Mouse (Mus musculus): ENCODE data around the gene Btf3l4. TPM values are rescaled to one million over a fixed set of nuclear protein-coding genes. Genes with fewer than 3 reads are reported as not detected.

Gene Btf3l4
- total RNA-seq, 4 experiments from 2014 or later: 71.7 to 87.3 (median 80.1) TPM

GRCm38 (mm10) chr4:108825677-108826076 lies 7.7 kb downstream of the Btf3l4 start:
- DNase-seq (ENCODE audit: low spot score): no peak

- no peak for DNase-seq (ENCODE audit: low spot score)
These were observed 21.9 kb downstream of the Btf3l4 start for GRCm38 (mm10) chr4:108811550-108811949.

- DNase-seq (ENCODE audit: low spot score): no peak
These were observed 22.3 kb downstream of the Btf3l4 start for GRCm38 (mm10) chr4:108811142-108811541.

GRCm38 (mm10) chr4:108803535-108803934 lies 29.9 kb downstream of the Btf3l4 start:
- DNase-seq (ENCODE audit: low spot score): no peak

- peak; percentile 69 for DNase-seq (ENCODE audit: low spot score)
These were observed 35.2 kb downstream of the Btf3l4 start for GRCm38 (mm10) chr4:108798083-108798830.

- no peak for DNase-seq (ENCODE audit: low spot score)
These were observed 36.7 kb downstream of the Btf3l4 start for GRCm38 (mm10) chr4:108796701-108797100.

- DNase-seq (ENCODE audit: low spot score): no peak
These were observed 39.5 kb downstream of the Btf3l4 start for GRCm38 (mm10) chr4:108793941-108794340.

GRCm38 (mm10) chr4:108790507-108790906 lies 42.9 kb downstream of the Btf3l4 start:
- no peak for DNase-seq (ENCODE audit: low spot score)

GRCm38 (mm10) chr4:108789258-108789936 lies 44.0 kb downstream of the Btf3l4 start:
- DNase-seq (ENCODE audit: low spot score): no peak

- no peak for DNase-seq (ENCODE audit: low spot score)
These were observed 50.9 kb downstream of the Btf3l4 start for GRCm38 (mm10) chr4:108782421-108783085.

- DNase-seq (ENCODE audit: low spot score): no peak
These were observed 51.8 kb downstream of the Btf3l4 start for GRCm38 (mm10) chr4:108781596-108781995.

- peak; percentile 23 for DNase-seq (ENCODE audit: low spot score)
These were observed 52.6 kb downstream of the Btf3l4 start for GRCm38 (mm10) chr4:108780864-108781205.

- peak; percentile 51 for DNase-seq (ENCODE audit: low spot score)
These were observed 53.2 kb downstream of the Btf3l4 start, which contains the start of gene Zfyve9 for GRCm38 (mm10) chr4:108780057-108780863. Zfyve9 (minus strand) TSS chr4:108780798.

GRCm38 (mm10) chr4:108779763-108780056 lies 53.7 kb downstream of the Btf3l4 start:
- DNase-seq (ENCODE audit: low spot score): no peak

- no peak for DNase-seq (ENCODE audit: low spot score)
These were observed 64.9 kb downstream of the Btf3l4 start for GRCm38 (mm10) chr4:108768527-108768926.

Other genes starting within 250 kb of the Btf3l4 start
- 10 to 100 TPM; 15.4 to 15.8 (median 15.8) TPM for gene Cc2d1b, start 213.7 kb downstream of the Btf3l4 start, total RNA-seq (2022)
- under 1 TPM; 0.20 to 0.56 (median 0.42) TPM for gene 3110021N24Rik, start 114.0 kb downstream of the Btf3l4 start, total RNA-seq (2022)
- gene Zfyve9, start 52.8 kb downstream of the Btf3l4 start, total RNA-seq (2022): 10 to 100 TPM; 26.8 to 30.7 (median 29.0) TPM
- gene Txndc12, start 987 bp upstream of the Btf3l4 start, total RNA-seq (2022): 10 to 100 TPM; 26.2 to 31.4 (median 27.8) TPM
- gene Kti12, start 14.2 kb upstream of the Btf3l4 start, total RNA-seq (2022): 10 to 100 TPM; 21.3 to 27.8 (median 22.5) TPM
- under 1 TPM in 1 of 4 experiments, not detected in 3; 0.25 TPM for gene A730015C16Rik, start 15.0 kb upstream of the Btf3l4 start, total RNA-seq (2022)
- 1 to 10 TPM in 3 of 4 experiments, under 1 TPM in 1; 0.57 to 1.7 (median 1.4) TPM for gene Rab3b, start 45.4 kb upstream of the Btf3l4 start, total RNA-seq (2022)
- 100 to 1,000 TPM; 123 to 146 (median 141) TPM for gene Nrd1, start 167.0 kb upstream of the Btf3l4 start, total RNA-seq (2022)

All from heart, adult 8-10 months (tissue).